Mouse (Mus musculus): ENCODE results near the gene Unc13d. TPM values are rescaled to one million over a fixed set of nuclear protein-coding genes. Genes with fewer than 3 reads are reported as not detected.
A peak's percentile ranks its signal among the peaks of the same experiment; 100 is the strongest.
"Not testable (repeated sequence)": the region's sequence is repeated elsewhere in the genome, so short reads cannot be mapped to it uniquely, and the experiment has no call there.

Gene Unc13d
- total RNA-seq (2014; rRNA removed; ENCODE audit: low replicate concordance) = 0.27 and 2.7 TPM in 2 replicates
- polyA plus RNA-seq (2015; fragmentation: Nextera tagmentation; extraction: Ambion mirVana) = 0.42 and 0.47 TPM in 2 replicates

DNA sequence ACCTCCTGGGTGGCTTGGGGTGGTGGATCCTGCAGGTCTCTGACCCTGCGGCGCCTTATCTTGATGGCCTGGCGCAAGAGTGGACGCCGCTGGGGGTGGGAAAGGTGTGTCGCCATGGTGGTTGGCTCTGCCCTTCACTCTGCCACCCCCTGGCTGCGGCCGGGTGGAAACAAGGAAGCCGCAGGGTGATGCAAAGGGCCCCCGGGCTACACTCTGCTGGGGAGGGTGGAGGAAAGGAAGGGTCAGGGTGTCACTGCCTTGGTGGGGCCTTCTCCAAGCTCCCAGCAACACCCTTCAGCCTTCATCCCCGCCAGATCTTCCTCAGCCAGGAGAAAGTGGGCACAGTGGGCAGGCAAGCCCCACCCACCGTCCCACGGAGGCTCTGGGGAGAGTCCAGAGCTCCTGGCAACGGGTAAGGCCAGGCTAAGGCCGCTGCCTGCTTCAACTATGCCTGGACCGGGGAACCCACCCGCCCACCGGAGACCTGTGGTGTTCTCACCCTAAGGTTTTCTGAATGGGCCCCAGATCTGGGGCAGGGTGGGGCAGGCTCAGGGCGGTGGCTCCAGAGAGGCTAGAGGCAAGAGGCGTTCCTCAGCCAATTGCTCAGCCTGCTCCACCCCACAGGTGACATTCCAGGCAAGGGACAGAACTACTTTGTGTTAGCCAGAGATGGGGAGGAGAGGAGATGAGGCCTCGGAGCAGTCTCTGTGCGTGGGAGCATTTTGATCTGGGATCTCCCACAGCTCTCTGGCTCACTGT is at the start of gene Unc13d:
TSS of gene Unc13d (minus strand) at position 516 of the 759 bp plus-strand sequence.
- DNase-seq (ENCODE audit: low spot score) = no peak
- peak within 1 kb of the TSS; percentile 43; the same call in 1 of the 2 replicates for H3K27ac ChIP-seq (ENCODE audit: low read depth)

DNA sequence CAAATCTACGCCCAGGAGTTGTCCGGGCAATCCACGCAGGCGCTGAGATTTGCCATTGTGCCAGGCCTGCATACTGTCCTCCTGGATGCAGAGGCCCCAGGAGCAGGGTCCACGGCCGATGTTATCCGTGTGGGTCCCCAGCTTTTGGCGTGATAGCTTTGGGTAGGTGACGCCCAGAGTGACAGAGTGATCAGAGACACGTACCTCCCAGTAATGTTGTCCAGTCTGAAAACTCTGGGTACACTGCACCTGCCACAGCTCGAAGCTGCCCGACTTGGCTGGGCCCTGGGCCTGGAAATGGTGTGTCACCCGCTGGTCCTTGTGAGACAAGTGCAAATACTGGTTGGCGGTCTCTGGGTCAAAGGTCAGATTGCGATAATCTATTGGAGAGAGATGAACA is 48.5 kb upstream of the Unc13d start:
- ATAC-seq (ENCODE audit: insufficient read depth, low read depth) (no peak), DNase-seq (ENCODE audit: low spot score) (no peak)
- Histone ChIP-seq H3K4me2 (ENCODE audit: low read depth, low read length) (no peak overlapping the region), H3K4me1 (ENCODE audit: control insufficient read depth, insufficient read depth) (peaks cover 23% of the 10 kb centered on the region; the same call in 1 of the 2 replicates), H3K27me3 (ENCODE audit: control insufficient read depth, insufficient read depth, low read length) (no peaks in the 10 kb centered on the region), H3K36me3 (replicated peaks; ENCODE audit: control insufficient read depth, insufficient read depth, low read length) (peaks cover 22% of the 10 kb centered on the region), H3K9me3 (replicated peaks; ENCODE audit: control insufficient read depth, low read length) (no peaks in the 10 kb centered on the region), H3K4me3 (ENCODE audit: low read depth, low read length) (no peak overlapping the region), H3K9ac (replicated peaks; ENCODE audit: low read depth, low read length) (no peak overlapping the region), H3K27ac (ENCODE audit: low read depth) (no peak overlapping the region)
- TF ChIP-seq CTCF (IDR thresholded peaks at IDR 0.05; ENCODE audit: low read depth) (no peak), EP300 (IDR thresholded peaks at IDR 0.05; ENCODE audit: low read depth) (no peak)
- 94% methylated on average over 15 of the region's 15 CpGs for WGBS

More for the DNA sequence above, at the start of gene Unc13d:
- H3K36me3 ChIP-seq (replicated peaks; ENCODE audit: control insufficient read depth, insufficient read depth, low read length) = peaks cover 41% of the 10 kb centered on the region
- H3K4me1 ChIP-seq (ENCODE audit: control insufficient read depth, insufficient read depth) = no peaks in the 10 kb centered on the region
- no peak within 1 kb of the TSS; the same call in 1 of the 2 replicates for H3K9ac ChIP-seq (replicated peaks; ENCODE audit: low read depth, low read length)
- H3K4me2 ChIP-seq (ENCODE audit: low read depth, low read length) = peak within 1 kb of the TSS; percentile 10
- H3K4me3 ChIP-seq (ENCODE audit: low read depth, low read length) = peak within 1 kb of the TSS; percentile 19; the same call in 1 of the 2 replicates
- H3K9me3 ChIP-seq (replicated peaks; ENCODE audit: control insufficient read depth, low read length) = no peaks in the 10 kb centered on the region
- no peak for ATAC-seq (ENCODE audit: insufficient read depth, low read depth)
- TF ChIP-seq EP300 (IDR thresholded peaks at IDR 0.05; ENCODE audit: low read depth) (no peak), CTCF (IDR thresholded peaks at IDR 0.05; ENCODE audit: low read depth) (peak; percentile 16; the same call in 1 of the 2 replicates)
- 59% methylated on average over 22 of the region's 22 CpGs for WGBS
- H3K27me3 ChIP-seq (ENCODE audit: control insufficient read depth, insufficient read depth, low read length) = no peaks in the 10 kb centered on the region

DNA sequence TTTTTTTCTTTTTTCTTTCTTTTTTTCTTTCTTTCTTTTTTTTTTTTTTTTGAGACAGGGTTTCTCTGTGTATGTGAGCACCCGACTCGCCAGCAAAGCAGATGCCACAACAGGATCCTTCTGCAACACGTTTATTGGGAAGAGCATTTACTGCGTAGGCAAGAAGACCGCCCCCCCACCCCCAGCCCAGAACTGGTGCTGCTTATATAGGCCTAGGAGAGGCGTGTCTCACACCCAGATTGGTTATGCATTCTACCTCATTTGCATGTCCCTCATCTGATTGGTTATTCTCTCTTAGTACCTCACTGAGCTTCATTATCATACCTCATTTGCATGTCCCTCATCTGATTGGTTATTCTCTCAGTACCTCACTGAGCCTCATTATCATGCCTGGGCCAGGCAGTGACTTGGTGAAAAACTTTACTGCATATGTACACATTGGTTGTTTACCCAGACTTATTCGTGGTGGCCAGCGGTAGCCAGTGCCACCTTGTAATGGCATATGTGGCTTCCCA is 44.0 kb upstream of the Unc13d start:
- DNase-seq (ENCODE audit: low spot score); H3K27me3 ChIP-seq (ENCODE audit: control insufficient read depth, insufficient read depth, low read length); H3K9me3 ChIP-seq (replicated peaks; ENCODE audit: control insufficient read depth, low read length); H3K4me2 ChIP-seq (ENCODE audit: low read depth, low read length); H3K9ac ChIP-seq (replicated peaks; ENCODE audit: low read depth, low read length); H3K4me3 ChIP-seq (ENCODE audit: low read depth, low read length); H3K4me1 ChIP-seq (ENCODE audit: control insufficient read depth, insufficient read depth); ATAC-seq (ENCODE audit: insufficient read depth, low read depth); H3K27ac ChIP-seq (ENCODE audit: low read depth): not testable (repeated sequence)
- 92% methylated on average over 8 of the region's 8 CpGs for WGBS
- H3K36me3 ChIP-seq (replicated peaks; ENCODE audit: control insufficient read depth, insufficient read depth, low read length) = peaks cover 22% of the 10 kb centered on the region

DNA sequence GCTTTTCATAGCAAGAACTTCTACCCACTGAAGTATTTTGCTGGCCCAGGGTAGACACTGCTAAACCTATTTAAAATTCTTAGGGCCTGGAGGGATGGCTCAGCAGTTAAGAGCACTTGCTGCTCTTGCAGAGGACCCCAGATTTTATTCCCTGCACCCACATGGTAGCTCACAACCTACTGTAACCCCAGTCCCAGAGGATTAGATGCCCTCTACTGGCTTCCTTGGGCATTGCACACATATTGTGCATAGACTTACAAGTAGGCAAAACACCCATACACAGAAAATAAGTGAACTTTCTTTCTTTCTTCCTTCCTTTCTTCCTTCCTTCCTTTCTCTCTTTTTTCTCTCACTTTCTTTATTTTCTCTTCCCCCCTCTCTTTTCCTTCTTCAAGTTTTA is 40.1 kb upstream of the Unc13d start:
- Histone ChIP-seq H3K9ac (replicated peaks; ENCODE audit: low read depth, low read length) (no peak overlapping the region), H3K27ac (ENCODE audit: low read depth) (no peak overlapping the region), H3K4me1 (ENCODE audit: control insufficient read depth, insufficient read depth) (no peaks in the 10 kb centered on the region), H3K4me2 (ENCODE audit: low read depth, low read length) (no peak overlapping the region), H3K27me3 (ENCODE audit: control insufficient read depth, insufficient read depth, low read length) (no peaks in the 10 kb centered on the region), H3K9me3 (replicated peaks; ENCODE audit: control insufficient read depth, low read length) (no peaks in the 10 kb centered on the region), H3K4me3 (ENCODE audit: low read depth, low read length) (no peak overlapping the region), H3K36me3 (replicated peaks; ENCODE audit: control insufficient read depth, insufficient read depth, low read length) (peaks cover 4% of the 10 kb centered on the region; the same call in 1 of the 2 replicates)
- TF ChIP-seq EP300 (IDR thresholded peaks at IDR 0.05; ENCODE audit: low read depth) = no peak
- TF ChIP-seq CTCF (IDR thresholded peaks at IDR 0.05; ENCODE audit: low read depth) = peak; percentile 14; the same call in 1 of the 2 replicates
- ATAC-seq (ENCODE audit: insufficient read depth, low read depth) (no peak), DNase-seq (ENCODE audit: low spot score) (no peak)

DNA sequence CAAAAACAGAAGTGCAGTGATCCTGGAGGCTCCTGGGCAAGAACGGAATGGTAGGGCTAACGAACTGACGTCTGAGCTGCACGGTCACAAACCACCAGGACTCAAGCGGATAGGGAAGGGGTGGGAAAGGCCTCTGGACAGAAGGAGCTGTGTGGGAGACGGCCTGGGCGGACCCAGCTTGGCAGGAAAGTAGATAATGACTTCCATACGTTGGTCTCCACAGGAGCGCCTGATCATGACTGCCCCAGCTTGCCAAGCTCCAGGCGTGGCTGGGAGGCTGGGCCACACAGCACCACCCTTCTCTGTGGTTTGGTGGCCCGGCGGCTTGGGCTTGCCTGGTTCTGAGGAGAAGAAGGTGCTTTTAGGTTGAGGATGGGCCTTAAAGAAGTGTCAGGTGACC is 39.5 kb upstream of the Unc13d start:
- WGBS = 66% methylated on average over 12 of the region's 12 CpGs
- DNase-seq (ENCODE audit: low spot score) (no peak), ATAC-seq (ENCODE audit: insufficient read depth, low read depth) (peak; percentile 64)
- Histone ChIP-seq H3K4me3 (ENCODE audit: low read depth, low read length) (no peak overlapping the region), H3K4me1 (ENCODE audit: control insufficient read depth, insufficient read depth) (no peaks in the 10 kb centered on the region), H3K9me3 (replicated peaks; ENCODE audit: control insufficient read depth, low read length) (no peaks in the 10 kb centered on the region), H3K27me3 (ENCODE audit: control insufficient read depth, insufficient read depth, low read length) (no peaks in the 10 kb centered on the region), H3K9ac (replicated peaks; ENCODE audit: low read depth, low read length) (no peak overlapping the region), H3K36me3 (replicated peaks; ENCODE audit: control insufficient read depth, insufficient read depth, low read length) (0 out of 2 replicates have a peak, but pooled peaks cover 3% of the 10 kb centered on the region), H3K4me2 (ENCODE audit: low read depth, low read length) (no peak overlapping the region), H3K27ac (ENCODE audit: low read depth) (peak overlapping the region; percentile 23; the same call in 1 of the 2 replicates)
- no peak for TF ChIP-seq CTCF (IDR thresholded peaks at IDR 0.05; ENCODE audit: low read depth)
- TF ChIP-seq EP300 (IDR thresholded peaks at IDR 0.05; ENCODE audit: low read depth) = no peak

Data from heart, postnatal 0 days (tissue).